Mouse (Mus musculus) limb, embryonic 13.5 days (tissue): ENCODE measurements around the gene Fam180a. TPM values are rescaled to one million over a fixed set of nuclear protein-coding genes. Genes with fewer than 3 reads are reported as not detected.

Experiments
- ATAC-seq: fragments of 200-750 bp; cut with Nextera tagmentation; 2 replicates; pipeline ENCODE4 v1.8.0; 2017; ENCODE audit warnings: low read depth, moderate number of reproducible peaks, moderate TSS enrichment; ENCODE audit not compliant: low FRiP score
- H3K27ac ChIP-seq: fragments of 300-500 bp; sonication (generic); 2 replicates; pipeline ENCODE4 v1.5.1; 2015; ENCODE audit warnings: inconsistent platforms, mild to moderate bottlenecking, moderate library complexity
- H3K27me3 ChIP-seq: fragments of 300-500 bp; sonication (generic); 2 replicates; pipeline ENCODE4 v1.6.1; 2015; ENCODE audit warnings: mild to moderate bottlenecking, inconsistent platforms
- H3K36me3 ChIP-seq: fragments of 300-500 bp; sonication (generic); 2 replicates; pipeline ENCODE4 v1.6.1; 2015; ENCODE audit warnings: inconsistent platforms, mild to moderate bottlenecking, moderate library complexity
- H3K4me1 ChIP-seq: fragments of 300-500 bp; sonication (generic); 2 replicates; pipeline ENCODE4 v1.6.1; 2015; ENCODE audit warnings: inconsistent platforms
- H3K4me2 ChIP-seq: fragments of 300-500 bp; sonication (generic); replicated peaks from 2 replicates; pipeline ENCODE4 v1.6.1; 2015; ENCODE audit warnings: inconsistent platforms, mild to moderate bottlenecking, moderate library complexity
- H3K4me3 ChIP-seq: fragments of 300-500 bp; sonication (generic); 2 replicates; pipeline ENCODE4 v1.5.1; 2015; ENCODE audit warnings: moderate library complexity, mild to moderate bottlenecking, inconsistent platforms
- H3K9ac ChIP-seq: fragments of 300-500 bp; sonication (generic); 2 replicates; pipeline ENCODE4 v1.6.1; 2015; ENCODE audit warnings: mild to moderate bottlenecking, inconsistent platforms
- H3K9me3 ChIP-seq: fragments of 300-500 bp; sonication (generic); 2 replicates; pipeline ENCODE4 v1.6.1; 2016; ENCODE audit warnings: inconsistent platforms
- WGBS: fragments of 180-500 bp; shearing (Covaris S2); methylation state at CpG from one replicate; pipeline ENCODE4 v1.1.7; 2015; 5-methylcytosine and 5-hydroxymethylcytosine counted together
- polyA plus RNA-seq: library from polyadenylated mRNA; unstranded; fragments of >200 nt; fragmentation: Nextera tagmentation; extraction: Ambion mirVana; gene quantifications from 2 replicates; pipeline ENCODE4 v1.2.1, GENCODE M21; 2015

Fam180a gene
- polyA plus RNA-seq, 1 experiment from 2014 or later, result 1.6 TPM

DNA sequence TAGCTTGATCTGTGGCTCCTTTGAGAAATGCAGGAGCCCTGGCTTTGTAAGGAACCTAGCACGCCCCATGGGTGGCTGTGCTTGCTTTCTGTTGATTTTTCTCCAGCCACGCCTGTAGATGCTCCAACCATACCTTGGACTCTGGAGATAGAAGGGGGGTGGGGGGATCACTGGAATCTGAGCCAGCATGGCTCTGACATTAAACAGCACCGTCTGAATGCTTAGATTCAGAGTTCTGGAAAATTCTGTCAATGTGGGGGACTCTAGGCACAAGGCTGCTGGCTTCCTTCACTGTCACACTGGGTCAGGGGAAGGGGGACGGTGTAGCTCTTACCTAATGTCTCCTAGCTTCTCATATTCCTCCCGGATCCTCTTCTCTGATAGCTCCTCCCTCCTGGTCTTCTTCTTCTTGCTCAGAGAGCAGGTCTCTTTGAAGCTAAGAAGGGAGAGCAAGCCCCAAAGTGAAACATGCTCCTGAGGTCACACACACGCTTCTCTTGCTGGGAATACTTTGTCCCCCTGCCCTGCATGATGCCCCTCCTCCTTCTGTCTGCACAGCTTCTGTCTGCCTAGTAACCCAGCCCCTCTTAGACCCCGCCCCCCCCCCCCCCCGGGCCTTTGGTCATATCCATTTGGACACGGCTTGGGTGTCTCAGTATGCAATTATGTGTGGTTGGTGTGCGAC is 47.9 kb downstream of the Fam180a start:
- WGBS, result 60% methylated on average over 10 of the region's 10 CpGs
- no peak overlapping the region for H3K27ac ChIP-seq
- H3K4me3 ChIP-seq, result no peak overlapping the region
- H3K4me2 ChIP-seq, result no peak overlapping the region
- no peaks in the 10 kb centered on the region for H3K9me3 ChIP-seq
- no peaks in the 10 kb centered on the region for H3K4me1 ChIP-seq
- no peaks in the 10 kb centered on the region for H3K36me3 ChIP-seq
- no peaks in the 10 kb centered on the region for H3K27me3 ChIP-seq
- no peak overlapping the region for H3K9ac ChIP-seq
- no peak; the same call in 1 of the 2 replicates for ATAC-seq

DNA sequence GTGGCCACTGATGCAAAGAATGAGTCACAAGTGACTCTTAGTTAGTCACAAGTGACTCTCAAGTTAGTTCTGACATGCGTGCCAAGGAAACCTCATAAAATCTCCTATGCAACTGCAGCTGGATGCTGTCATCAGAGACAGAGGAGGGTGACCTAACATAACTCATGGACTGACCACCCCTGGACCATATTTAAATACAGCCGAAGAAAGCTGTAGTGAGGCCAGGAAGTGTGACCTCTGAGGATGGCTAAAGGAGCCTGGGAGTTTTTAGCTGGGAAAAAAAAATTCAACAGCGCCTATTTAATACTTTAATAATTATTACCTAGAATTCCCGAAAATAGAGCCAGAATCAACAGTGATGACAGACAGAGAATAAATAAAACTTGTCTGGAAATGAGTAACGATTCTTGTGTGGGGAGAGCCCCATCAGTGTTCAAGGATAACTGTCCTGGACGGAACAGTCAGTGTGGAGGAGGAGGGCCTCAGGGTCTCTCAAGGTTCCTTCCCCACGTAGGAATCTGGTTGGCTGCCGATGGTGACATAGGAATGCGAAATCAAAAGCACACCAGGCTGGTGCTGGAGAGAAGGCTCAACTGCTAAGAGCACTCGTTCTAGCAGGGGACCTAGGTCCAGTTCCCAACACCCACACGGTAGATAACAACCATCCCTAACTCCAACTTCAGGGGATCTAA is 52.4 kb downstream of the Fam180a start:
- Histone ChIP-seq H3K9me3 (no peaks in the 10 kb centered on the region), H3K4me3 (no peak overlapping the region), H3K4me2 (no peak overlapping the region), H3K9ac (no peak overlapping the region), H3K36me3 (peaks cover 8% of the 10 kb centered on the region; the same call in 1 of the 2 replicates), H3K27me3 (no peaks in the 10 kb centered on the region), H3K27ac (no peak overlapping the region), H3K4me1 (no peaks in the 10 kb centered on the region)
- 67% methylated on average over 11 of the region's 11 CpGs for WGBS
- ATAC-seq, result no peak

DNA sequence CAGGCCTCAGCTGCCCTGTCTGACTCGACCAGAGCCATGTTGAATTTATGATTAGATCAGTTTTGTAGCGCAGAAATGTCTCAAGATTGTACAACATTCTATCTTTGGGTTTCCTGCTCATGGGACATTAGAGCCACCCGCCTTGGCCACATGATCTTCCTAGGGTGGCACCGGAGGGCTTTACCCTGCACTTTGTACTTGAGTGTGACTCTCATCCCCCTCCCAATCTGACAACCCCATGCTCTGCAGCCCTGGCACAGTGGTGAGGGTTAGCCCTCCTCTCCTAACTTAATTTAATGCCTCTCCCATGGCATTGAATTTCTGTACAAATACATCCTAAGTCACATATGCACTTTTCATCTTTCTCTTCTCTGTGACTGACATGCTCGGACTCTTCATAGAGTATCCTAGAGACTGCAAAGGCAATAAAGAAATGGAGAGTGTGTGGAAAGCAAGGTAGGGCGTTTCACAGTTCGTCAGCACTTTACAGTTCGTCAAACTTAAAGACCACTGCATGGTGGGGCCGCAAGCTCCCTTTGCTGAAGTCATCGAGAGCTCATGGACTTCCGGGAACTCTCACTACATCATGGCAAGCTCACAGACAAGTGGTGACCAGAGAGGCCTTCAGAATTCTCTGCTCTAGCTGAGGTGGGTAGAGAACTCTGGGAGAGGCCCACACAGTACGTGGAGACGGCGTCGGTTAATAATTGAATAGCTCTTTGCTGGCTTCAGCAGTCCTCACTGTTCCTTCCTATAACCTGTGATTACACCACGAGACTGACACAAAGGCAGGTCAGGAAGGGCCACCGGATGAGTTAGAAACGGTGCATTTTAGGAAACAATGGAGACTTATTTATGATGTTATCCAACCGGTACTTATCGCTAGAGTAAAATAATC is 53.8 kb downstream of the Fam180a start:
- Histone ChIP-seq H3K4me2 (no peak overlapping the region), H3K9ac (no peak overlapping the region), H3K27ac (no peak overlapping the region), H3K4me3 (no peak overlapping the region), H3K27me3 (no peaks in the 10 kb centered on the region), H3K4me1 (no peaks in the 10 kb centered on the region; the same call in 1 of the 2 replicates), H3K9me3 (no peaks in the 10 kb centered on the region), H3K36me3 (peaks cover 8% of the 10 kb centered on the region; the same call in 1 of the 2 replicates)
- WGBS, result 87% methylated on average over 20 of the region's 20 CpGs
- ATAC-seq, result no peak

DNA sequence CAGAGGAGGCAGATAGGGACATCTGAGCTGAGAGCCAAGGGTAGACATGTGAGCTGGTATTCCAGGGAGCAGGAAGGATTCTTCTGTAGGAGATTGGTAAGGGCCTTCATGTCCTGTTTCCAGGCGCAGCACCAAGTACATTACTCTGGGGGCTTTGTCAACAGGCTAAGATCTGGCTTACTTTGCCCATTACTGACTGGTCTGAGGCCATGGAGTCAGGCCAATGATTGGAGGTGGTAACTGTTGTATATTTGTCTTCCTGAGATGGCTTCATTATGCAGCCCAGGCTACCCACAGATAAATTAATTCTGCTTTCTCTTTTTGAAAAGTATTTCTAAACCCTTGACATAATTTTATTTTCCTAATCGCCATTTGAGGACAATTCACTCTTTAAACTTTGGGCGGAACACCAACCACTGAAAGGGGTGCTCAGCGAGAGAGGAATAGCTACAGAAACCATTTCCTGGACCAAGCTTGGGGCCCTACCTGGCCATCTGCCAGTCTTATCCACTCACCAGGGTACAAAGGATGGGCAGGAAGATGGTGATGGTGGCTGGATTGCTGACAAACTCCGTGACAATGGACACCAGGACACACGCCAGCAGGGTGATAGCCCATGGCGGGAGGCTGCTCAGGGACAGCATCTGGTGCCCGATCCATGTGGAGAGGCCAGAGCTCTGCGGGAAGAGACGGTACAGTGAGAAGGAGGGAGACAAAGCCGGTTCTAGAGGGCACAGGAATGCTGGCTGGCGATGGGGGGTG is 54.7 kb downstream of the Fam180a start:
- ATAC-seq, result no peak
- 92% methylated on average over 11 of the region's 12 CpGs for WGBS

DNA sequence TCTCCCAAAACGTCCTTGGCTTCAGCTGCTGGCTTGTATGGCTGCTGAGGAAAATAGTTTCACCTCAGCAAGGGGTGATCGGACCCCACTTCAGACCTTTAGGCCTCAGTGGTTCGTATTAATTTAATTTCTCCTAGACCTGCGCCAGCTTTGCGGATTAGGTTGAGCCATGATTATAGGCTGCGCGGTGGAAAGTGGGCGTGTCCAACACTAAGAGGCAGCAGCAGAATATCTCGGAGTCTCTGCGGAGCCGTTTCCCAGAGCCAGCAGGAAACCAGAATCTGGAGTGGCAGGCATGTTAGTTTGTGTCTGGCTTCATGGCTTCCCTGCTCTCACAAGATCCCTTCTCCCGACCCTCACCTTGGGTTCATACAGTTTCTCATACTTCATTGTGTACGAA is 56.3 kb downstream of the Fam180a start:
- Histone ChIP-seq H3K36me3 (peaks cover 8% of the 10 kb centered on the region; the same call in 1 of the 2 replicates), H3K27me3 (no peaks in the 10 kb centered on the region), H3K27ac (no peak overlapping the region), H3K9ac (no peak overlapping the region), H3K4me3 (no peak overlapping the region), H3K4me1 (peaks cover 12% of the 10 kb centered on the region), H3K9me3 (no peaks in the 10 kb centered on the region), H3K4me2 (no peak overlapping the region)
- no peak for ATAC-seq
- 77% methylated on average over 13 of the region's 13 CpGs for WGBS

More for the DNA sequence above, 54.7 kb downstream of the Fam180a start:
- Histone ChIP-seq H3K36me3 (peaks cover 8% of the 10 kb centered on the region; the same call in 1 of the 2 replicates), H3K9ac (no peak overlapping the region), H3K27me3 (no peaks in the 10 kb centered on the region), H3K4me2 (no peak overlapping the region), H3K4me1 (peaks cover 4% of the 10 kb centered on the region), H3K4me3 (no peak overlapping the region), H3K27ac (no peak overlapping the region), H3K9me3 (no peaks in the 10 kb centered on the region)

DNA sequence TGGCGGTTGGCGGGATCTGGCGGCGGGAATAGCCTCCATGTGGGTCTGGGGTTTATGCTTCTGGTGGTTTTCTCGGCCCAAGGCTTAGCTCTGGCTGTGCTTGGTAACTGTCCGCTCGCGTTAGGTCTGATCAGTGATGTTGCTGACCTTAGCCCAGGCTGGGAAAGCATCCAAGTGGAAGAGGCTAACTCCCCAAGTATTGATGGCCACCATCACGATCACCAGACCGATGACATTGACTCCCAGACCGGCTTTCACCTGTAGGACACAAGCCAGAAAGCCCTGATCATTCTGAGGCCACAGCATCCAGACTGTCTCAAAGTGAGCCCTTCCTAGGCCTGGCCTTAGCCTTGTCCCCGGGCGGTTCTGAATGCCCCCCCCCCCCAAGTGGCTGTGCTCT is 57.2 kb downstream of the Fam180a start:
- no peaks in the 10 kb centered on the region for H3K9me3 ChIP-seq
- no peak for ATAC-seq
- no peak overlapping the region for H3K9ac ChIP-seq
- H3K4me2 ChIP-seq, result no peak overlapping the region
- H3K4me3 ChIP-seq, result no peak overlapping the region
- peaks cover 14% of the 10 kb centered on the region for H3K36me3 ChIP-seq
- H3K27me3 ChIP-seq, result no peaks in the 10 kb centered on the region
- no peak overlapping the region for H3K27ac ChIP-seq
- WGBS, result 95% methylated on average over 13 of the region's 13 CpGs
- peaks cover 12% of the 10 kb centered on the region for H3K4me1 ChIP-seq

DNA sequence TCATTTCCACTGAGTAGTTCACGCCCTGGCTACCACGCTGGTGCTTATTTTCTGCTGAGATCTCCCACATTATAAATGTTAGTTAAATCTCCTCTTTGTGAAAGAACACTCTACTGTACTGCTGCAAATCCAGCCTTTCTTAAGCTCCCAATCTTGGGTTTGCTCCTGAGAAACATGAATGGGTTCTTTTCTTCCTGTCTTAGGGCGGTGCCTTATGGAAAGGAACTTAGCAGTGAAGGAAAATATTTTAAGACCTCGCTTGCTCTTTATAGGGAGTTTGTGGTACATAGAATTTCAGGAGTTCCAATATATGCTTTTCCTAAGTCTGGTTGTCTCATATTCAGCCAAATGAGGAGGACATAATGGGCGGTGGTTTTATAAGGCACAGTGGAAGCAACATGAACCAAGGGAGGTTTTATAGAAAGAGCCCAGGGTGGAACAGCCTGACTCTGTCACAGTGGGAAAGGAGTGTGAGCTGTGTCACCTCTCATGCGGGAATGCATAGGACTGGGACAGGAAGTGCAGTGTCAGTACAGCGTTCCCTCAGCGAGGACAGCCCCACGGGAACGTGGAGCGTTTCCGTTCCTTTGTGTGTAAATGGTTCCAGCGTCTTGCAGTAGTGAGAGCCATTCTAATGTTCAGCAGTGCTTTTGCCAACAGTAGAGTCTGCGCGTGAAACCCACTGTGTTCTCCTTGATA is 60.2 kb downstream of the Fam180a start:
- Histone ChIP-seq H3K4me3 (no peak overlapping the region), H3K27ac (peak overlapping the region; percentile 87), H3K4me2 (0 out of 2 replicates have a peak overlapping the region, but pooled peaks have one; percentile 0), H3K9ac (no peak overlapping the region), H3K9me3 (no peaks in the 10 kb centered on the region), H3K27me3 (no peaks in the 10 kb centered on the region), H3K36me3 (peaks cover 42% of the 10 kb centered on the region), H3K4me1 (peaks cover 12% of the 10 kb centered on the region)
- 66% methylated on average over 15 of the region's 15 CpGs for WGBS
- peak; percentile 79 for ATAC-seq

Other genes starting within 250 kb of the Fam180a start
- 37.2 and 39.4 TPM in 2 replicates for gene Cnot4, start 192.4 kb downstream of the Fam180a start, polyA plus RNA-seq
- gene Nup205, start 148.7 kb downstream of the Fam180a start, polyA plus RNA-seq, result 29.4 and 36.0 TPM in 2 replicates
- gene Slc13a4, start 18.0 kb downstream of the Fam180a start, polyA plus RNA-seq, result 0.19 and 0.28 TPM in 2 replicates
- gene Mtpn, start 213.7 kb upstream of the Fam180a start, polyA plus RNA-seq, result 146 and 154 TPM in 2 replicates